Mouse (Mus musculus): Measurements from ENCODE around the gene H3f3b. TPM values are rescaled to one million over a fixed set of nuclear protein-coding genes. Genes with fewer than 3 reads are reported as not detected.

Gene H3f3b
- 730 and 936 TPM in 2 replicates for total RNA-seq (2014; rRNA removed)
- 2,422 and 2,718 TPM in 2 replicates for polyA plus RNA-seq (2015; fragmentation: Nextera tagmentation; extraction: Ambion mirVana)

DNA sequence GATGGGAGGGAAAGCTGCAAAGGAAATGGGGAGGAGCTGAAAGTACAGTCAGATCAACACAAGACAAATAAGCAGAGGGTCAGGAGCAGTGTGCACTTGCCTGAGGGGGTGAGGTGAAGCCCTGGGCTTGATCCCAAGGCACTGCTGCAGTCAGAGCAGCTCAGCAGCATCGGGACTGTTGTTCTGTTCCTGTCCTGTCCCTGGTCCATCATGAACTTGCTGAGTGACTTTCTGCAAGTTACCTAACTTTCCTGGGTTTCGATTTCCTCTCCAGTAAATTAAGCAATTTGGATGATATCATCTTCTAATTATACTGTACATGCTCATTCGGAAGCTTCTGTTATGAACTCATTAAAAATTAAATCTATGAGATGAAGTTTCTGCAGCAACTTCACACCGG is at the start of gene H3f3b:
TSS of gene H3f3b (minus strand) at position 207 of the 400 bp plus-strand sequence.
- TF ChIP-seq CTCF (IDR thresholded peaks at IDR 0.05; ENCODE audit: low read depth), result no peak
- Histone ChIP-seq H3K4me2 (ENCODE audit: low read depth) (no peak within 1 kb of the TSS), H3K36me3 (ENCODE audit: insufficient read depth) (no peaks in the 10 kb centered on the region), H3K27ac (ENCODE audit: low read depth, low read length) (no peak within 1 kb of the TSS), H3K9me3 (ENCODE audit: low read length) (no peaks in the 10 kb centered on the region), H3K4me3 (ENCODE audit: low read depth, low read length) (no peak within 1 kb of the TSS), H3K27me3 (ENCODE audit: insufficient read depth, low read length) (no peaks in the 10 kb centered on the region), H3K9ac (no peak within 1 kb of the TSS), H3K4me1 (ENCODE audit: insufficient read depth) (peaks cover 13% of the 10 kb centered on the region)
- ATAC-seq (no peak), DNase-seq (no peak)
- 85% methylated on average over 4 of the region's 4 CpGs for WGBS

DNA sequence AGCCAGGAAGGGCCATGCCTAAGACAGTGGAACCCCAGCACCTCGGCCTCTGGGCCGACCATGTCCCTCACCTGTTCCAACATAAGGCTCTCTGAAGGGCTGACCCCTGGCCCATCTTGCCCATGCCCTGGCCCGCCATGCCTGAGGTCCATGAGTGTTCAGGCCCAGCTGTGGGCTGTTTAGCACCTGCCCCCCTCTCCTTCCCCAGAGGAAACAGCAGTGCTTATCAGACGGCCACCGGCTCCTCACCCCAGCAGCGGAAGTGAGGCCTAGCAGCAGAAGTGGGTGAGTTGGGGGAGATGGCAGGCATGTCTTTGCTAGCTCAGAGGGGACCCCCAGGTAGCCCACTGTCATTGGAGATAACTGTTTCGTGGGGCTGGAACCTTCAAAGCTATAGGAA is 49.1 kb upstream of the H3f3b start:
- 88% methylated on average over 7 of the region's 7 CpGs for WGBS
- peaks cover 32% of the 10 kb centered on the region for H3K36me3 ChIP-seq (ENCODE audit: insufficient read depth)
- no peak overlapping the region for H3K9ac ChIP-seq
- H3K27ac ChIP-seq (ENCODE audit: low read depth, low read length), result no peak overlapping the region
- DNase-seq (no peak), ATAC-seq (no peak)
- H3K4me2 ChIP-seq (ENCODE audit: low read depth), result no peak overlapping the region
- no peak for TF ChIP-seq CTCF (IDR thresholded peaks at IDR 0.05; ENCODE audit: low read depth)
- 0 out of 2 replicates have a peak, but pooled peaks cover 3% of the 10 kb centered on the region for H3K4me1 ChIP-seq (ENCODE audit: insufficient read depth)
- H3K9me3 ChIP-seq (ENCODE audit: low read length), result no peaks in the 10 kb centered on the region
- H3K27me3 ChIP-seq (ENCODE audit: insufficient read depth, low read length), result no peaks in the 10 kb centered on the region
- H3K4me3 ChIP-seq (ENCODE audit: low read depth, low read length), result no peak overlapping the region

DNA sequence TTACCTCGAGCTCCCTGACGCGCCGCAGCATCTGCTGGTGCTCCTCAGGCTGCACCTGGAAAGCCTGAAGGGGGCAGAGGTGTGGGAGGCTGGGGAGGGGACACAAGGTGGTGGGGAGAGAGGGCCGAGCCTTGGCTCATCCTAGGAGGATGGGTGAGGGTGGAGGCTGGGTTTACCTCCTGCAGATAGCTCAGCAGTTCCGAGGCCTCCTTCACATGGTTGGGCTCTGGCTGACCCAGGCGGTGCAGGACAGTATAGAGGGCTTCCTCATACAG is 48.4 kb upstream of the H3f3b start:
- Histone ChIP-seq H3K36me3 (ENCODE audit: insufficient read depth) (peaks cover 26% of the 10 kb centered on the region), H3K4me1 (ENCODE audit: insufficient read depth) (0 out of 2 replicates have a peak, but pooled peaks cover 3% of the 10 kb centered on the region), H3K4me3 (ENCODE audit: low read depth, low read length) (no peak overlapping the region), H3K27ac (ENCODE audit: low read depth, low read length) (no peak overlapping the region), H3K27me3 (ENCODE audit: insufficient read depth, low read length) (no peaks in the 10 kb centered on the region), H3K4me2 (ENCODE audit: low read depth) (no peak overlapping the region), H3K9me3 (ENCODE audit: low read length) (no peaks in the 10 kb centered on the region), H3K9ac (no peak overlapping the region)
- no peak for ATAC-seq
- TF ChIP-seq CTCF (IDR thresholded peaks at IDR 0.05; ENCODE audit: low read depth), result no peak
- DNase-seq, result no peak
- WGBS, result 68% methylated on average over 7 of the region's 7 CpGs

DNA sequence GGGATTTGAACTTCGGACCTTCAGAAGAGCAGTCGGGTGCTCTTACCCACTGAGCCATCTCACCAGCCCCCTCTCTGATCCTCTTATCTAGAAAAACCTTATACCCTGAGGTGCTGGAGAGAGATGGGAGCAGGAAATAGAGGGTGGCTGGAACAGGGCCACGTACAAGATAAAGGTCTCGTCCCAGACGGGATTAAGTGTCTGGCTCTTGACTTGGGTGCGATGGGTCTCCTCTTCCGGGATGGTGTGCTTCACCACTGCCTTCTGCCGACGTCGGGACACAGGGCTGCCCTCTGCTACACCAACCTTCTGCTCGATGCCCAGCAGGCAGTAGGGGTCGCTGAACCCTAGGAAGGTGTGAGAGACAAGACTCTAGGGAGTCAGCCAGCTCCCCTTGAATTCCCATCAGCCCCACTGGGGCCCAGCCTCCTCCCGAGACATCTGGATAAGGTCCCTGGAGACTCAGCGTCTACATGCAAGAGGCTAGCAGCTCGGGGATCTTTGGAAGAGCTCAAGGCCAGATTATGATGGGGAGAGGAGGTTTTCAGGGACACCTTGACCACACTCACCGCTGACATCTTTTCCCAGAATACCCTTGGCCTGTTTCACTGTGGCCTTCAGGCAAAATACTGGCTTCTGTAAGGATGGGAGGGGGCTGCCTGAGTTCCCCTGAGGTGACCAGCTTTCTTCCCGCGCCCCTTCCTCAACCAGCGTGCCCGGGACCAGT is 47.9 kb upstream of the H3f3b start:
- Histone ChIP-seq H3K9ac (no peak overlapping the region), H3K4me1 (ENCODE audit: insufficient read depth) (0 out of 2 replicates have a peak, but pooled peaks cover 3% of the 10 kb centered on the region), H3K27me3 (ENCODE audit: insufficient read depth, low read length) (no peaks in the 10 kb centered on the region), H3K27ac (ENCODE audit: low read depth, low read length) (no peak overlapping the region), H3K36me3 (ENCODE audit: insufficient read depth) (peaks cover 21% of the 10 kb centered on the region), H3K4me2 (ENCODE audit: low read depth) (no peak overlapping the region), H3K9me3 (ENCODE audit: low read length) (no peaks in the 10 kb centered on the region), H3K4me3 (ENCODE audit: low read depth, low read length) (no peak overlapping the region)
- ATAC-seq, result no peak
- no peak for DNase-seq
- 62% methylated on average over 20 of the region's 20 CpGs for WGBS
- 0 out of 2 replicates have a peak, but pooled peaks have one; percentile 11 for TF ChIP-seq CTCF (IDR thresholded peaks at IDR 0.05; ENCODE audit: low read depth)

DNA sequence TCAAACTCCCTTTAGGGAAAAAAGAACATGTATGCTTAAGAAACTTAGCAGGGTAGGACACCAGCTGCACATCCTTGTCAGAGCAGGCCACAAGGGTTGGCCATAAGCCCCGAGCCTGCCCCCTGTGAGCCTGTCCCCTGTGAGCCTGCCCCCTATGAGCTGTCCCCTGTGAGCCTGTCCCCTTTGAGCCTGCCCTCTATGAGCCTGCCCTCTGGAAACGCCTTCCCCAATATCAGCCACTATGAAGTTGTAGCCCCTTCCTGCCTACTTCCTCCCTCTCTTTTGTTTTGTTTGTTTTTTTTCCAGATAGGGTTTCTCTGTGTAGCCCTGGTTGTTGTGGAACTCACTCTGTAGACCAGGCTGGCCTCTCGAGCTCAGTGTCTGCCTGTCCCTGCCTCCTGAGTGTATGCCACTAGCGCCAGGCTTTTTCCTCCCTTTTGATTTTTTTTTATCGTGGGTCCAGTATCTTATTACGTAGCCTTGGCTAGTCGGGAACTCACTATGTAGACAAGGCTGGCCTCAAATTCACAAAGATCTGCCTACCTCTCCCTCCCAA is 46.8 kb upstream of the H3f3b start:
- DNase-seq (no peak), ATAC-seq (no peak)
- Histone ChIP-seq H3K9ac (no peak overlapping the region), H3K27ac (ENCODE audit: low read depth, low read length) (no peak overlapping the region), H3K27me3 (ENCODE audit: insufficient read depth, low read length) (no peaks in the 10 kb centered on the region), H3K36me3 (ENCODE audit: insufficient read depth) (peaks cover 9% of the 10 kb centered on the region), H3K4me2 (ENCODE audit: low read depth) (no peak overlapping the region), H3K4me3 (ENCODE audit: low read depth, low read length) (no peak overlapping the region), H3K9me3 (ENCODE audit: low read length) (no peaks in the 10 kb centered on the region), H3K4me1 (ENCODE audit: insufficient read depth) (0 out of 2 replicates have a peak, but pooled peaks cover 3% of the 10 kb centered on the region)
- TF ChIP-seq CTCF (IDR thresholded peaks at IDR 0.05; ENCODE audit: low read depth), result no peak
- WGBS, result 65% methylated on average over 7 of the region's 7 CpGs

DNA sequence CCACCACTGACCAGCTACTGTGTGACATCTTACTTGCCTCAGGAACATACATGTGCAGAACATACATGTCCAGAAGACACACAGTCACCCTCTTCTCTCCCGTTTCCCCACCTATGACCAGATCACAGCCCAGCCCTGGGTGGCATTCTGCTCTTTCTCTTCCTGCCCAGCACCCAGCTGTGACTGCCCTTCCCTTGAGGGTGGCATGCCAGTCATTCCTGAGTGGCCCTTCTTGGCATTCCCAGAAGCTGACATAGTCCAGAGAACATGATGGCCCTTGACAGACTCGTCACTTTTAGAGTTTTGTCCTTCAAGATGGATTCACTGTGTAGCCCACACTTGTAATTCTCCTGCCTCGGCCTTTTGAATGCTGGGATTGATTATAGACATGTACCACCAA is 44.8 kb upstream of the H3f3b start:
- Histone ChIP-seq H3K36me3 (ENCODE audit: insufficient read depth) (no peaks in the 10 kb centered on the region), H3K27me3 (ENCODE audit: insufficient read depth, low read length) (no peaks in the 10 kb centered on the region), H3K9me3 (ENCODE audit: low read length) (no peaks in the 10 kb centered on the region), H3K9ac (no peak overlapping the region), H3K4me3 (ENCODE audit: low read depth, low read length) (no peak overlapping the region), H3K4me2 (ENCODE audit: low read depth) (no peak overlapping the region), H3K27ac (ENCODE audit: low read depth, low read length) (no peak overlapping the region), H3K4me1 (ENCODE audit: insufficient read depth) (no peaks in the 10 kb centered on the region)
- ATAC-seq (no peak), DNase-seq (no peak)
- WGBS, result 81% methylated on average over 3 of the region's 3 CpGs
- TF ChIP-seq CTCF (IDR thresholded peaks at IDR 0.05; ENCODE audit: low read depth), result no peak

DNA sequence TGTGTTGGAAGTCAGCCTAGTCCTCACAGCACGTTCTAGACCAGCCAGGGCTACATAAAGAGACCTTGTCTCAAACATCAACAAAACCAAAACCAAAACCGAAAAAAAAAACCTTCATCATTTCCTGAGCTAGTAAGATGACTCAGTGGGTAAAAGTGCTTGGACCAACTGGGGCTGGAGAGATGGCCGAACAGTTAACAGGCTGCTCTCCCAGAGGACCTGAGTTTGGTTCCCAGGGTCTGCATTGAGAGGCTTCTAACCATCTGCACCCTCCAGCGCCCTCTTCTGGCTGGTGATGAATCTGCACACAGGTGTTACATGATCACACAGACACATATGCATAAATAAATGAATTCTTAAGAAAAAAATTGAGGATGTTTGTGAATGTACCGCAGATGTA is 43.7 kb upstream of the H3f3b start:
- DNase-seq, result no peak
- no peak for ATAC-seq
- 72% methylated on average over 5 of the region's 5 CpGs for WGBS

More for the DNA sequence above, 43.7 kb upstream of the H3f3b start:
- no peaks in the 10 kb centered on the region for H3K36me3 ChIP-seq (ENCODE audit: insufficient read depth)
- TF ChIP-seq CTCF (IDR thresholded peaks at IDR 0.05; ENCODE audit: low read depth), result peak; percentile 32; the same call in 1 of the 2 replicates
- no peak overlapping the region for H3K4me2 ChIP-seq (ENCODE audit: low read depth)
- no peak overlapping the region for H3K4me3 ChIP-seq (ENCODE audit: low read depth, low read length)
- no peaks in the 10 kb centered on the region for H3K4me1 ChIP-seq (ENCODE audit: insufficient read depth)
- no peak overlapping the region for H3K27ac ChIP-seq (ENCODE audit: low read depth, low read length)
- H3K9ac ChIP-seq, result no peak overlapping the region
- no peaks in the 10 kb centered on the region for H3K9me3 ChIP-seq (ENCODE audit: low read length)
- no peaks in the 10 kb centered on the region for H3K27me3 ChIP-seq (ENCODE audit: insufficient read depth, low read length)
